Mouse (Mus musculus): ENCODE measurements around the gene Fxyd7. TPM values are rescaled to one million over a fixed set of nuclear protein-coding genes. Genes with fewer than 3 reads are reported as not detected.

Gene Fxyd7
- polyA plus RNA-seq, 1 experiment: 7.5 TPM

DNA sequence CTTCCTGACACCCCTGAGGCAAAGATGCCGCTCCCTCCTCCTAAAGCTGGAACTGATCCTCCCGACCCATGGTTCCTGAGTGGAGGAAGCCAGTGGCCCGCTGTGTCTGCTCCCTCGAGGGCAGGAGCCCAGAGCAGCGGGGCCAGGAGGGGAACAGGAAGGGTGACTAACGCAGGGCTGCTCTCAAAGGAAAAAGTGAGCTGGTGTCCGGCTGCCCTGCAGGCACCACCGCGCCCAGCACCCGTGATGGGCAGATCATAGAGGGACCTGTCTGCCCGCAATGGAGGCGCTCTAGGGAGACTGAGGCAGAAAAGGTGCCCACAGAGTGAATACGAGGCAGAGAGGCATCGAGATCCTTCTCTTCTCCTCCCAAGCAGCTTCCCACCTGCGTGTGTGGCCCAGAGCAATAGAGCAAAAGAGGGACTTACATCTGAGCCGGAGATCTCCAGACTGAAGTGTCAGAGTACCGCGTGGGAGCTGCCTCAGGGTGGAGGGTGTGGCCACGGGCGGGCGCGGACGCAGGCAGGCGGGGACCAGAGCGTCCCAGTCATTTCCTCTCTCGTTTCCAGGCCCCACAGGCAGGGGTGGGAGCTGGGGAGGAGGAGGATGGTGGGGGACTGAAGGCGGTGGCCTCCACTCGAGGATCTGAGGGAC lies 9.5 kb downstream of the Fxyd7 start:
- peak; percentile 49 for DNase-seq
- WGBS: 2% methylated on average over 28 of the region's 28 CpGs
- peak; percentile 60; the same call in 1 of the 2 replicates for TF ChIP-seq POLR2A (IDR thresholded peaks at IDR 0.05; ENCODE audit: borderline replicate concordance, extremely low read depth, low read depth, low read length)
- TF ChIP-seq CTCF (IDR thresholded peaks at IDR 0.05; ENCODE audit: insufficient read depth, low read length): no peak

DNA sequence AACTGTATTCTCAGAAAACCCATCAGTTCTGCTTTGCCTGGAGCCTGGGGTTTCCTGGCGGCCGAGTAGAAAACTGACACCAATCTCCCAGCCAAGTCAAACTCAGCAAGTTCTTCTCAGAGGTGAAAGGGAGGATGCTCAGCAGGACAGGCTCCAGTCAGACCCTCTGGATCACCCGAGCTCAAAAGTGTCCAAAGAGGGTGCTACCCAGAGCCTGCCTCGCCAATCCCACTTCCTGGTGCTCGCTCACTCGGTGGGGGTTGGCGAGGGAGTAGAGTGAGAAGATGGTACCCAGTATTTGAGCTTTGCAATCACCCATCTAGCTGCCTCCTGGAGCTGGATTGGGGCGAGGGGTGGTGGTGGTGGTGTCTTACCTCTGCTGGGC lies 10.3 kb downstream of the Fxyd7 start:
- TF ChIP-seq POLR2A (IDR thresholded peaks at IDR 0.05; ENCODE audit: borderline replicate concordance, extremely low read depth, low read depth, low read length): no peak
- TF ChIP-seq CTCF (IDR thresholded peaks at IDR 0.05; ENCODE audit: insufficient read depth, low read length): no peak
- peak overlapping the region; percentile 91 for H3K4me3 ChIP-seq (replicated peaks; ENCODE audit: extremely low read depth, low read depth, low read length)
- H3K4me1 ChIP-seq (ENCODE audit: control insufficient read depth, insufficient read depth, low read length): peaks cover 5% of the 10 kb centered on the region
- no peak for DNase-seq
- 37% methylated on average over 8 of the region's 8 CpGs for WGBS

More for the DNA sequence above, 9.5 kb downstream of the Fxyd7 start:
- Histone ChIP-seq H3K4me3 (replicated peaks; ENCODE audit: extremely low read depth, low read depth, low read length) (peak overlapping the region; percentile 91), H3K4me1 (ENCODE audit: control insufficient read depth, insufficient read depth, low read length) (peaks cover 5% of the 10 kb centered on the region)

DNA sequence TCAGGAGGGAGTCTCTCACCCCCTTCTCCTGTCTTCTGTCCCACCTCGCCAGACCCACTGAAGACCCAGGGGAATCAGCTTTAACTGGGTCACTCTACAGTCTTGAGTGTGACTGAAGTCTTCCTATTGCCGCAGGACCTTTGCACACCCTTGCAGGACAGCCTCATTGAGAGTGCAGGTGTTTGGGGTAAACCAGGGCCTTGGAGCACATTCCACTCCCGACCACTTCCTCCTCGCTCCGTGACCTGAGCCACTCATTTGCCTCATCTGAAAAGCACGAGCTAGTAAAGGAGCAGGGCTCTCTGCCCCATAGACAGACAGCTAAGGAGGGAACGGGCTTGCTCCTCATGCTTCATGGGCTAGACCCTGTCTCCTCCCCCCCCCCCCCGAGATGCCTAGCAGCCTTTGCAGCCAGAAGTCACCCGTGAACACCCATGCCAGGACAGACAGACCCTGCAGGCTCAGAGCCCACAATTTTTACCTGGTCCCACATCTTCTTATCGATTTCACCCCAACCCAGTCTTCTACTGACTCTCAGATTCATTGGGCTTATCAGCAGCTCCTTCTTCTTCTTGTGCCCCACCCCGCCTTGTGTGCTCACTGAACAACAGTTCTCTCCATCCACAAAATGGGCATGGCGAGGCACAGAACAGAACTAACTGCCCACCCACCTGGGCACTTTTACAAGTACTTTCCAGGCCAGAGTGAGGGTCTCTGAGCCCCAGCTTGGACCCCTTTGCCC lies 10.8 kb downstream of the Fxyd7 start:
- Histone ChIP-seq H3K4me1 (ENCODE audit: control insufficient read depth, insufficient read depth, low read length) (peaks cover 5% of the 10 kb centered on the region), H3K4me3 (replicated peaks; ENCODE audit: extremely low read depth, low read depth, low read length) (no peak overlapping the region)
- WGBS: 73% methylated on average over 12 of the region's 12 CpGs
- TF ChIP-seq POLR2A (IDR thresholded peaks at IDR 0.05; ENCODE audit: borderline replicate concordance, extremely low read depth, low read depth, low read length) (no peak), CTCF (IDR thresholded peaks at IDR 0.05; ENCODE audit: insufficient read depth, low read length) (no peak)
- no peak for DNase-seq

DNA sequence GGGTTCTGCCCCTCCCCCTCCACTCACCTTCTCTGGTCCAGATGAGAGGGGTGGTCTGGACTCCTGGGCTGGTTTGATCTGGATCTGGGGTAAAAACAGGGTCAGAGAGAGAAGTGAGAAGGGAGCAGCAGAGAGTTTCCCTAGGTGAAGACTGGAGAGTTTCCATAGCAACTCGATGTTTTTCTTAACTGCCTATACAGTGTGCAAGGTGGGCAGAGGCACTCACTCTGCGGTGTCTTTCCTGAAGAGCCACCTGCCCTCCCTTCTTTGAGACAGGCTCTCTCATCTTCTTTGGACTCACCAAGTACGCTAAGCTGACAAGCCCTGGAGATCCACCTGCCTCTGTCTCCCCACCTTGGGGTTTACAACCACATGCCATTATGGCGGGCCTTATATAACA lies 12.3 kb downstream of the Fxyd7 start:
- 90% methylated on average over 4 of the region's 4 CpGs for WGBS
- DNase-seq: no peak
- Histone ChIP-seq H3K4me1 (ENCODE audit: control insufficient read depth, insufficient read depth, low read length) (peaks cover 7% of the 10 kb centered on the region), H3K4me3 (replicated peaks; ENCODE audit: extremely low read depth, low read depth, low read length) (no peak overlapping the region)
- TF ChIP-seq POLR2A (IDR thresholded peaks at IDR 0.05; ENCODE audit: borderline replicate concordance, extremely low read depth, low read depth, low read length) (no peak), CTCF (IDR thresholded peaks at IDR 0.05; ENCODE audit: insufficient read depth, low read length) (no peak)

DNA sequence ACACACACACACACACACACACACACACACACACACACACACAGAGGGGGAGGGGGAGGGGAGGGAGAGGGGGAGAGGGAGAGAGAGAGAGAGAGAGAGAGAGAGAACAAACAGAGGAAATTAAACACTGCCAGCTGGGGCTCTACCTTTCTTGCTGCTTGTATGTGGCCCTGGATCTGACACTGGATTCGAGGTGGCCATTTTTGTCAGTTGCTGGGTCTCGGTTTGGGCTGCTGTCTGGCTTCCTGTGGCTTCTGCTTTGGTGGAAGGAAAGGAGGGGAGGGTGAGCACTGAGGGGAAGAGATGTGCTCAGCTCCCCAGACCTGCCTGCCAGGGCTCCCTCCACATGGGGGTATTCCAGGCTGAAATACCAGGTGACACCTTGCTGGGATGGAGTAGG lies 13.6 kb downstream of the Fxyd7 start:
- 40% methylated on average over 2 of the region's 2 CpGs for WGBS

DNA sequence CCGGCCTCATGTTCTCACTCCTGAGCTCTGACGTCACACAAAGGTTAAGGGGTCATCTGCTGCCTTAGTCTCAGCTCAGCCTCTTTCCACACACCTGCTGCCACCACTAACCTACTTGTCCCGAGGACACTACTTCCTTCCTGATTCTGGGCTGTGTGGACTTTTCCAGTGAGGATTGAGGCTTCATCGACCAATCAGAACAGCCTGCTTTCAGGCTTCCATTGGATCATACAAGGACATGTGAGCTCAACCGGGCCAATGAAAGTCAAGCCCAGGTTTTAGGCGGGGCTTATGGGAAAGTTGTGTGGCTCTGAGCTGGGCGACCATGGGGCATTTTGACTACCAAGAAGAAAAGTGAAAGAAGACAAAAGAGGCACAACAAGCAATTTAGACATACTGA lies 14.3 kb downstream of the Fxyd7 start:
- WGBS: 71% methylated on average over 7 of the region's 7 CpGs
- TF ChIP-seq POLR2A (IDR thresholded peaks at IDR 0.05; ENCODE audit: borderline replicate concordance, extremely low read depth, low read depth, low read length): no peak
- TF ChIP-seq CTCF (IDR thresholded peaks at IDR 0.05; ENCODE audit: insufficient read depth, low read length): no peak
- Histone ChIP-seq H3K4me1 (ENCODE audit: control insufficient read depth, insufficient read depth, low read length) (peaks cover 8% of the 10 kb centered on the region), H3K4me3 (replicated peaks; ENCODE audit: extremely low read depth, low read depth, low read length) (no peak overlapping the region)
- no peak for DNase-seq

More for the DNA sequence above, 13.6 kb downstream of the Fxyd7 start:
- Histone ChIP-seq H3K4me3 (replicated peaks; ENCODE audit: extremely low read depth, low read depth, low read length) (no peak overlapping the region), H3K4me1 (ENCODE audit: control insufficient read depth, insufficient read depth, low read length) (peaks cover 11% of the 10 kb centered on the region)
- DNase-seq: no peak
- TF ChIP-seq POLR2A (IDR thresholded peaks at IDR 0.05; ENCODE audit: borderline replicate concordance, extremely low read depth, low read depth, low read length) (no peak), CTCF (IDR thresholded peaks at IDR 0.05; ENCODE audit: insufficient read depth, low read length) (no peak)

DNA sequence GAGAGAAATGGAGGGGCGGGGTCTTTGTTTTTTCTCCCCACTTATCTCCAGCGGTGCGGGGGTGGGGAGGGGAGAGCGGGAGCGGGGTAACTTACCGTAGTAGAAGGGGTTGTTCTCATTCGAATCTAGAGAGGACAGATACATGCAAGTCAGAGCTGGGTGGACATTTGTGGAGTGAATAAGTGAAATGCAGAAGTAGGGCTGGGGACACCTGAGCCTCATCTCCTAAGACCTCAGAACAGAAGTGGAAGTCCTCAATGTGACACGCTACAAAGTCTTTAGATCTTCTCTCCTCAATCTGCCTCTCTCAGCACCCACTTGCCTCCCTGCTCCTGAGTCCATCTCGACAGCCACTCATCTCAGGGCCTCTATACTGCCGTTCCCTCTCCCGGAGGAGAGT lies 16.0 kb downstream of the Fxyd7 start:
- TF ChIP-seq POLR2A (IDR thresholded peaks at IDR 0.05; ENCODE audit: borderline replicate concordance, extremely low read depth, low read depth, low read length) (no peak), CTCF (IDR thresholded peaks at IDR 0.05; ENCODE audit: insufficient read depth, low read length) (no peak)
- 82% methylated on average over 11 of the region's 11 CpGs for WGBS
- peaks cover 6% of the 10 kb centered on the region for H3K4me1 ChIP-seq (ENCODE audit: control insufficient read depth, insufficient read depth, low read length)
- no peak for DNase-seq
- no peak overlapping the region for H3K4me3 ChIP-seq (replicated peaks; ENCODE audit: extremely low read depth, low read depth, low read length)

DNA sequence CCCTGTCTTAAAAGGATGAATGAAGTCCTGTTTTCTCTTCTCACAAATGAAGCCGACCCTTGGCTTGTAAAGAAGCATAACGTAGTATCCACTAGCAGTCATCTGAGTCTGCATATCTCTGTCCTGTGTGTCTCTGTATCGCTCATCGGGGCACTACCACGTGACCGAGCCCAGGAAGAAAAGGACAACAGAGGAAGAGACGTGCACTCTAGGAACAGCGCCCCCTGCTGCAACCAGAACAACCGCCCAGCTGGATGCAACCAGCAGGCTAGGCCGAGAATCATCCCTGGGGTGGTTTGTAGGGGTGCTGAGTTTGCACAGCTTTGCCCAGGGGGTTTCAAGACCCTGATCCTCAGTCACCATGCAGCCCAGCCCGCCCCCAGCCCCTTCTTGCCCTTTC lies 16.5 kb downstream of the Fxyd7 start:
- peaks cover 6% of the 10 kb centered on the region for H3K4me1 ChIP-seq (ENCODE audit: control insufficient read depth, insufficient read depth, low read length)
- no peak overlapping the region for H3K4me3 ChIP-seq (replicated peaks; ENCODE audit: extremely low read depth, low read depth, low read length)
- DNase-seq: no peak
- TF ChIP-seq CTCF (IDR thresholded peaks at IDR 0.05; ENCODE audit: insufficient read depth, low read length) (peak; percentile 30; the same call in 1 of the 2 replicates), POLR2A (IDR thresholded peaks at IDR 0.05; ENCODE audit: borderline replicate concordance, extremely low read depth, low read depth, low read length) (no peak)
- WGBS: 55% methylated on average over 11 of the region's 11 CpGs

DNA sequence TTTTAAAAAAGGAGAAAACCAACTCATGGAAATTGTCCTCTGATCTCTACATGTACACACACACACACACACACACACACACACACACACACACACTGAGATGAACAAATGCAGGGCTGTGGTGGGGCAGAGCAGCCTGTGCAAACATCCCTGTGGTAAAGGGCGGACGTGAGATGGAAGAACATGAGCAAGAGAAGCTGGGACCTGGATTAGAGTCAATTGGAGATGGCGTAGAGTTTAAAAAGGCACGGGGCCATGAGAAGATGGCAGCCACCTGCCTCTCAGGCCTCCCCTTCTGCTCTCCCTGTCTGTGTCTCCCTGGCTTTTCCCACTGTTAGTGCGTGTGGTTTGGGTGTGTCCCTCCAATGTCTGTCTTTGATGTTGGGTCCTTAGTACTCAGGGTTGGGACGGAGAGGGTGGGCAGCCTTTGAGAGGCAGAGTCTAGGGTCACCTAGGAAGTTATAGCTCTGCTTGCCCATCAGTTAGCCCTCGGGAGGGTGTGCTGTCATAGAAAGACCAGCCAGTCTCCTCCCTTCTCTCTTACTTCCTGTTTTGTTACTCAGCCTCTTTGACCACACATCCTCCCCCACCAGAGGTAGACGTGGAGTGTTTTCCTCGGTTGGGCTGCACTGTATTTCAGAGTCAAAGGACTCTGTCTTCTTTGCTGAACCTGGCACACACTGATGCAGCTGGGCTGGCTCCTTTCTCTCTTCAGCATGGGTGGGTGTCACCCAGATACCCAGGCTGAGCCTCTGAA lies 17.7 kb downstream of the Fxyd7 start:
- Histone ChIP-seq H3K4me3 (replicated peaks; ENCODE audit: extremely low read depth, low read depth, low read length) (no peak overlapping the region), H3K4me1 (ENCODE audit: control insufficient read depth, insufficient read depth, low read length) (peaks cover 6% of the 10 kb centered on the region)
- 0 out of 2 replicates have a peak, but pooled peaks have one; percentile 8 for TF ChIP-seq POLR2A (IDR thresholded peaks at IDR 0.05; ENCODE audit: borderline replicate concordance, extremely low read depth, low read depth, low read length)
- no peak for TF ChIP-seq CTCF (IDR thresholded peaks at IDR 0.05; ENCODE audit: insufficient read depth, low read length)
- no peak for DNase-seq
- 37% methylated on average over 9 of the region's 9 CpGs for WGBS
